Mouse (Mus musculus): ENCODE measurements around the gene Defa31.
"Not testable (repeated sequence)": the region's sequence is repeated elsewhere in the genome, so short reads cannot be mapped to it uniquely, and the experiment has no call there.

The Defa31 gene

DNA sequence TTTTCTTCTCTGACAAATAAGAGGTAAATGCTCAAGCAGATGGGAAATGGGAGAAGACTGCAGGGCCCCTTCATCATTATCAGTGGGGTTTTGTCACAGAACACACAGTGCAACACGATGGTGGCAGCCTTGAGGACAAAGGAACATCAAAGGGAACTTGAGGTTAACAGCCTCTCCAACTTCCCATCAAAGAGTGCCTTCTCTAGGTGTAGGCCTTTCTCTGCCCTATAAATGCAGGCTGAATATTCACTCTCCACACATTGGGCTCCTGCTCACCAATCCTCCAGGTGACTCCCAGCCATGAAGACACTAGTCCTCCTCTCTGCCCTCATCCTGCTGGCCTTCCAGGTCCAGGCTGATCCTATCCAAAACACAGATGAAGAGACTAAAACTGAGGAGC is at the start of gene Defa31:
Gene Defa31, plus strand, starts transcription at position 301 of the 400 bp plus-strand sequence.
- in situ Hi-C loops (cut with MboI; ENCODE audit: low sequenced_read_pairs) = not testable (repeated sequence)

- in situ Hi-C loops (cut with MboI; ENCODE audit: low sequenced_read_pairs) = not testable (repeated sequence)
These were observed 29.4 kb upstream of the Defa31 start, which contains the start of gene Defa22 for GRCm38 (mm10) chr8:21161977-21162376. Gene Defa22 (plus strand): TSS chr8:21162277.

GRCm38 (mm10) chr8:21201261-21201660 is 9.8 kb downstream of the Defa31 start, which contains the start of gene Gm15293:
Gene Gm15293 (plus strand): TSS chr8:21201561.
- in situ Hi-C loops (cut with MboI; ENCODE audit: low sequenced_read_pairs) = not testable (repeated sequence)

Measured in CH12F3 (cell line).